Mouse (Mus musculus) E14TG2a.4 (cell line): ENCODE data around the gene Mkrn1.

Experiments used
- CTCF ChIP-seq: conservative IDR thresholded peaks from 2 replicates; pipeline ENCODE4 v1.5.1; 2014; ENCODE audit warnings: low read length
- NANOG ChIP-seq: IDR thresholded peaks from 2 replicates; pipeline ENCODE4 v1.6.1; 2014; ENCODE audit warnings: borderline replicate concordance, low read length, mixed read lengths
- POU5F1 ChIP-seq: IDR thresholded peaks from 2 replicates; pipeline ENCODE4 v1.6.1; 2014; ENCODE audit warnings: low read length, borderline replicate concordance

- TF ChIP-seq CTCF: no peak
- TF ChIP-seq NANOG: no peak
- TF ChIP-seq POU5F1: no peak
These were observed 71.3 kb downstream of the Mkrn1 start for GRCm38 (mm10) chr6:39348946-39349345.
